8 mouse cellular contexts compared by ENCODE assay signal in the genomic region with DNA sequence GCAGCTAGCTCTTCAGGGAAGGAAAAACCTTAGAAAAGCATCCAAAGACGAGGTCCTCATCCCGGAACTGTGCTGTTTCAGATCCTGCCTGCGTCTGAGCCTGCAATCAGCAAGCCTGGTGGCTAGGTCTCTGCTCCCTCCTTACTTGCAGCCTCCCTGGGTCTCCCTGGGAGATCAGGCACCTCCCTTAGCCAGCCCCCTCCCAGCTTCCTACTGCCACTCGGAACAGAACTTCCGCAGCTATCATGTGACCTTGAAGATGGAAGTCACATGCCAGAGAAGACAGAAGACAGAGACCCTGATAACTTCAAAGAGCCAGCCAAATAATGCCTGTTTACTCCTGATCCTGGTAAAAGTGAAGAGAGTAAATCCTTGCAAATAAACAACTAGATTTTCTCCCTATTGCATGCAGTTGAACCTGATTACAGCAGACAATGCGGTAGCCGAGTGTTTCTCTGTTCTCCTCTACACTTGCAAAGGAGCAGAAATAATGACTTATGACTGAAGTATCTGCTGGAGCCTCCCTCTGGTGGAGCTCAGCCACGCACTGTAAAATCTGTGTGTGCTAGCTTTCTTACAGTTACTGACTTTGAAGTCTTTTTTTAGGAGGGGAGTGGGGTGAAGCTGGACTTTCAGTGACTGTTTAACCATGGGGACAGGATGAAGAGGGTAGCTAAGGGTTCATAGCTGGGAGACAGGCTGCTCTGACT. TPM values are rescaled to one million over a fixed set of nuclear protein-coding genes. Genes with fewer than 3 reads are reported as not detected.
DNase-seq lines count a peak whose midpoint lies in the region; ATAC-seq and TF ChIP-seq lines count a peak whose summit lies in the region.

No protein-coding gene starts in this region.

- H3K4me1 ChIP-seq in heart, adult 2 months (ENCODE audit: control insufficient read depth, insufficient read depth, low read length) = peaks cover 12% of the 10 kb centered on the region

- peak; percentile 72 for TF ChIP-seq POLR2A in heart, adult 2 months (IDR thresholded peaks at IDR 0.05; ENCODE audit: insufficient read depth, low read depth, low read length)

- H3K79me2 ChIP-seq in heart, adult 2 months (replicated peaks; ENCODE audit: control insufficient read depth, insufficient read depth, low read length) = no peaks in the 10 kb centered on the region

- 27% methylated on average over 8 of the region's 8 CpGs for WGBS in heart, adult 2 months

- TF ChIP-seq EP300 in heart, adult 2 months (IDR thresholded peaks at IDR 0.05; ENCODE audit: insufficient read depth, low read depth, low read length) = no peak

- peak overlapping the region; percentile 7; the same call in 1 of the 2 replicates for H3K4me3 ChIP-seq in left cerebral cortex, adult 2 months
- no peak overlapping the region for H3K4me3 ChIP-seq in heart, adult 2 months

- intact Hi-C loops in left cerebral cortex, adult 2 months (cut with DNase I) = no loop called here
- intact Hi-C loops in left cerebral cortex, postnatal 36 days (cut with DNase I) = no loop called here
- intact Hi-C loops in heart, adult 2 months (cut with DNase I) = no loop called here
- intact Hi-C loops in left cerebral cortex, postnatal 4 days (cut with DNase I) = no loop called here

- no peak for DNase-seq in left cerebral cortex, adult 2 months (ENCODE audit: extremely low spot score in 1 of 2, low spot score in 2 of 2)
- no peak for DNase-seq in left cerebral cortex, postnatal 36 days (ENCODE audit: low spot score in 2 of 2)
- peak; percentile 17 for DNase-seq in NIH3T3 (ENCODE audit: low read depth)
- DNase-seq in heart, adult 2 months = peak; percentile 67 to 76
- peak; percentile 36 to 51 for DNase-seq in kidney, postnatal 36 days
- DNase-seq in right cerebral cortex, postnatal 25 days = no peak
- DNase-seq in left cerebral cortex, postnatal 4 days = no peak

- peak overlapping the region; percentile 32; the same call in 1 of the 2 replicates for H3K27ac ChIP-seq in left cerebral cortex, adult 2 months
- H3K27ac ChIP-seq in heart, adult 2 months = peak overlapping the region; percentile 42

- no peaks in the 10 kb centered on the region for H3K27me3 ChIP-seq in heart, adult 2 months (ENCODE audit: control insufficient read depth, insufficient read depth, low read length)

- peak overlapping the region; percentile 51 for H3K9ac ChIP-seq in heart, adult 2 months (ENCODE audit: low read depth, low read length)

- peak; percentile 38 for ATAC-seq in megakaryocyte progenitor cell, adult 5-6 weeks (replicated peaks; ENCODE audit: poor library complexity)

- no peaks in the 10 kb centered on the region for H3K36me3 ChIP-seq in heart, adult 2 months (ENCODE audit: control insufficient read depth, insufficient read depth, low read length)

- TF ChIP-seq CTCF in left cerebral cortex, adult 2 months (IDR thresholded peaks at IDR 0.05) = no peak; the same call in 1 of the 2 replicates
- no peak for TF ChIP-seq CTCF in heart, adult 2 months (IDR thresholded peaks at IDR 0.05)

RNA-seq across cellular contexts. Expression of a gene that starts 22.7 kb away (rescaled TPM):
- total RNA-seq in left cerebral cortex, adult 2 months (2021) = 100 to 1,000 TPM; 105 to 110 TPM
- total RNA-seq in left cerebral cortex, postnatal 36 days (2021) = 100 to 1,000 TPM in 1 of 2 experiments, 10 to 100 TPM in 1; 98.1 to 119 TPM
- 10 to 100 TPM; 86.3 to 99.7 TPM for total RNA-seq in heart, adult 2 months (2021)
- 30.2 and 52.4 TPM in 2 replicates for polyA plus RNA-seq in heart, adult 2 months (2012; rRNA removed)
- total RNA-seq in megakaryocyte progenitor cell, adult 5-6 weeks (2015) = 124 and 137 TPM in 2 replicates
- 105 and 114 TPM in 2 replicates for total RNA-seq in megakaryocyte progenitor cell, adult 5-6 weeks (2017)
- total RNA-seq in left cerebral cortex, postnatal 4 days (2021) = 100 to 1,000 TPM; 125 to 128 TPM

Comparison
In these comparisons a context has a peak if more than half of its experiments do, and no peak if none do; other contexts are left out.
1. DNase-seq: peak in NIH3T3 (single experiment), heart, adult 2 months (2 of 2) and kidney, postnatal 36 days (2 of 2); none in left cerebral cortex, adult 2 months (0 of 2), left cerebral cortex, postnatal 36 days (0 of 2), right cerebral cortex, postnatal 25 days (single experiment) and left cerebral cortex, postnatal 4 days (single experiment).